Mouse (Mus musculus) cortical plate, adult 2 months (tissue): ENCODE results near the gene Spata32.

ENCODE experiments used
- CTCF ChIP-seq: fragments of 200-500 bp; IDR thresholded peaks from 2 replicates; pipeline ENCODE4 v1.5.1; 2011; ENCODE audit warnings: mild to moderate bottlenecking, control low read depth, low read length; ENCODE audit not compliant: insufficient read depth; ENCODE audit errors: extremely low read depth
- POLR2A ChIP-seq: fragments of 200-500 bp; IDR thresholded peaks from 2 replicates; pipeline ENCODE4 v1.6.1; 2011; ENCODE audit warnings: mild to moderate bottlenecking, low read length, control low read depth; ENCODE audit not compliant: insufficient read depth; ENCODE audit errors: extremely low read depth

GRCm38 (mm10) chr11:103168690-103169390 is 49.4 kb downstream of the Spata32 start:
- TF ChIP-seq POLR2A (no peak), CTCF (peak; percentile 99)
